Mouse (Mus musculus): Measurements from ENCODE around the gene Gpr4.
A peak's percentile ranks its signal among the peaks of the same experiment; 100 is the strongest.

The Gpr4 gene

DNA sequence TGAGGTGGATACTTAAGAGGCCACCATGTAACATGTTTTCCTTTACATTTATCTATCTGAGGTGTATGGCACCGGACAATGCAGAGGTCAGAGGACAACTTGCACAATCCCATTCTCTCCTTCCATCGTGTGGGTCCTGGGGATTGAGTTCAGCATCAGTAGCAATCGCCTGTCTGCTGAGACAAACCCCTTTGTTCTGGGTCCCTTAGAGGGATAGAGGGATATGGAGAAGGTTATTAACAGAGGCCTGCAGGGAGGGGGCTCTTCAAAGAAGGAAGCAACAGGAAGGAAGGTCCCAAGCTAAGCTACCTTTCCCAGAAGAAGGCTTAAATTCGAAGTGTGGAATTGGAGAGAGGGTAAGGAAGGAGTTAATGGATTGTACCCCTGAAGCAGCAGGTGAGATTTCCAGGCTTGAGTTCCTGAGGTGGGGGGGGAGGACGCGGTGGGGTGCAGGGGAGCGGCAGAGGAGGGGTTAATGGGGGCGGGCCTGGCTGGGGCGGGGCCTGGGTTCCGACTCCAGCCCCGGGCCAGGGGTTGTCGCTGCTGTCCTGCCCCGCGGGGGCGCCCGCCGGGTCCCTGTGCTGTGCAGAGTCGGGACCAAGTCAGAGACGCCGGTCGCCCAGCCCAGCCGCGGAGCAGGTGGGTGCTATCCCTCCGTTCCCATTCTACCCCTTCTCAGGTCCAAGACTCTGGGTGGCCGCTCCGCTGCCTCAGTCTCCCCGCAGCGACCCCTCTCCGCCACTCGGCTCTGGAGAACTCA lies at the start of gene Gpr4:
Gene Gpr4 (plus strand): TSS at position 543 of the 760 bp plus-strand sequence.
- peak; percentile 82 for DNase-seq (ENCODE audit: low read depth, low spot score)

DNA sequence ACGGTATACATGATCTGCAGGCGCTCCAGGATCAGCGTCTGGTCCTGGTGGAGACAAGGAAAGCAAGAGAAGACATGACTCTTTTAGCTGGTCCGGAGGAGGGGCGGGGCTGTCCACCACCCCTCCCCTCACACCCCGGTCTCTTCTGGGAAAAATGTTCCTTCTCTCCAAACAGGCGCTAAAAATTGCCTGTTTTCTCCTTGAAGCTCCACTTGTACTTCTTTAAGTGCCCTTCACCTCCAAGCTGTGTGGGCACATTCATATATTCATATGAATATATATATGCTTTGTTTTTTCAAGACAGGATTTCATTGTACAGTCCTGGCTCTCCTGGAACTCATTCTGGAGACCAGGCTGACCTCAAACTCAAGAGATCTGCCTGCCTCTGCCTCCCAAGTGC lies 49.4 kb upstream of the Gpr4 start:
- no peak for DNase-seq (ENCODE audit: low read depth, low spot score)

DNA sequence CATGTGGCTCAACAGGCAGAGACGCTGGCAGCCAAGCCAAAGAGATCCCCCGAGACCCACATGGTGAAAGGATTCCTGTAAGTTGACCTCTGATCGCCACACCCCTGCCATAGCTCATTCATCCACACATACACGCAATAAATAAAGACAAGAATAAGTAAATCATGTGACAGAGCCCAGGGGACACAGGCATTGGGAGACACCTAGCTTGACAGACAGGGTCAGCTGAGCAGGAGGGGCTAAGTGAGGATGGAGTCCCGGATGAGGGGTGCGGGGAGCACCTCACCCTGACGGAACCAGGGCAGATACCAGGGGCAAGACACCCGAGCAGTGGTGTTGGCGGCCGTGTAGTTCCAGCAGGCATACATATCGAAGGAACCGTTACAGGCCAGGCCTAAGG lies 48.6 kb upstream of the Gpr4 start:
- no peak for DNase-seq (ENCODE audit: low read depth, low spot score)

DNA sequence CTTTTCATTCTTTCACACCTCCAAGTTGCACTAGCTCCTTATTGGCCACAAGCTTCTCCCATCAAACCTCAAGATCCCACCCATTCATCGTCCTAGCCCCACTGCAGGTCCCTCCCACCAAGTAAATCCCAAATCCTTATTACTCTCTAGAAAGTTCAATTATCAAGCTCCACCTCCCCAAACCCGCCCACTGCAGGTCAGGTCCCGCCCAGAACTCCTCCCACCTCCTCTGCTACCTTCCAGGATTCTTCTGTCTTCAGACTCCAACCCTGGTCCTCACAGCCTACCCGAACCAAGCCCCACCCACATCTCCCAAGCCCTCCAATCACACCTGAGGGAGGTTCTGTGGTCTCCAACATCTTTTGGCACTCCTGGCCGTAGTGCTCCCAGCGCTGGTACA lies 48.1 kb upstream of the Gpr4 start:
- DNase-seq (ENCODE audit: low read depth, low spot score), result peak; percentile 98

DNA sequence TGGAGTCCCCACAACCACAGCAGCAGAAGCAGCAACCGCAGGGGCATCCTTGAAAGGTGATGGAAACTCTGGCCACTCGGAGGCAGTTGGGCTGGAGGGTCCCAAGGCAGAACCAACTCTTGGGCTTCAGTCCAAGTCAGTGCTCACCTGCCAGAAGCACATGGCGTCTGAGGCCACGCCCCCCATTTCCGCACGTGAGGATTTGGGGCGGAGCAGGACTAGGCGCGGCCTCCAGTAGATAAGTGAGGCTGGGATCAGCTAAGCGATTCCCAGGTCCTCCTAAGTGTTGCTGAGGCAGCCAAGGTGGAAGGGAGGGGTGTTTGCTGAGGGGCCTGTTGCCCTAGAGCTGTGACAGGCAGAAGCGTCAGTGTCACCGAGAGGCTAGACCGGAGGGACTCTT lies 47.4 kb upstream of the Gpr4 start:
- peak; percentile 85 for DNase-seq (ENCODE audit: low read depth, low spot score)

DNA sequence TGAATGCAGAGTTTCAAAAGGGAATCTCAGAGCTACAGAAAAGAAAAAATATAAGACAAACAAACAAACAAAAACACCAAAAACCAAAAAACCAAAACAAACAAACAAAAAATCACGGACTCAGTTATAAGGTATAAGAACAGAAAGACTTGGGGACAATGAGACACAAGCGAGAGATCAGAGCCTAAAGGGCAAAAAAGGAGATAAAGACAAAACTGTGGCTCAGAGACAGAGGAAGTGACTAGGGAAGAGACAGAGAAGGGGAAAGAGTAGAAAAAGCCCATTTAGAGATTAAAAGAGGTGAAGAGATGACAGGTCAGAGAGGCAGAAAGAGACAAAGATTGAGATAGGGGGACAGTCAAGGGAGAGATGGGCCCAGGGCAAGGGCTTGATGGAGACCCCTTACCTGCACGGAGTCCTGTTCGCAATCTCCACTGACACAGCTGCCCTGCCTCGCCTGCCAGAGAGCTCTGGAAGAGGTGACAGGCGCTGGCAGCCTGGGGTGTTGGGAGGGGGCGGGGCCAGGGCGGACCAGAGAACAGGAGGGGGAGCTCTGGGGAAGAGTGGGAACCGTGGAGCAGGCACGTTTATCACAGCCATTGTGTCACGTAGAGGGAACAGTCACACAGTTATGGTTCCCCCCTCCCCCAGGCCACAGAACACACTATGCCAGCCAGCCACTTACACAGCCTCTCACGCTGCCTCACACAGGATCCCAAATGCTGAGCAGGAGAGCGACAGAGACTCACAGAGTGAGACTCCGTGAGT lies 46.5 kb upstream of the Gpr4 start, which contains the start of gene Gipr:
Gene Gipr (minus strand): TSS at position 472 of the 768 bp plus-strand sequence.
- DNase-seq (ENCODE audit: low read depth, low spot score), result peak; percentile 34

DNA sequence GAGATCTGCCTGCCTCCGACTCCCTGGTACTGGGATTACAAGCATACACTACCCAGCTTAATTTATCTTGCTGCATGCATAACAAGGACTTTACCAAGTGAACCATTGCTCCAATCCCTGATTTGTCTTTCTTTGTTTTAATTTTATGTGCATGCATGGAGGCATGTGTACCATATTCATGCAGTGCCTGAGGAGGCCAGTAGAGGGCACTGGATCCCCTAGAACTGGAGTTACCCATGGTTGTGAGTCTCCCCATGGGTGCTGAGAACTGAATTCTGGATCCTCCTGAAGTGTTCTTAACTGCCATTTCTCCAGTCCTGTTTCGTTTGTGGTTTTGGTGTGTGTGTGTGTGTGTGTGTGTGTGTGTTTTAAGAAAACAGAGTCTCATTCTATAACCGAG lies 45.3 kb upstream of the Gpr4 start:
- DNase-seq (ENCODE audit: low read depth, low spot score), result peak; percentile 27

DNA sequence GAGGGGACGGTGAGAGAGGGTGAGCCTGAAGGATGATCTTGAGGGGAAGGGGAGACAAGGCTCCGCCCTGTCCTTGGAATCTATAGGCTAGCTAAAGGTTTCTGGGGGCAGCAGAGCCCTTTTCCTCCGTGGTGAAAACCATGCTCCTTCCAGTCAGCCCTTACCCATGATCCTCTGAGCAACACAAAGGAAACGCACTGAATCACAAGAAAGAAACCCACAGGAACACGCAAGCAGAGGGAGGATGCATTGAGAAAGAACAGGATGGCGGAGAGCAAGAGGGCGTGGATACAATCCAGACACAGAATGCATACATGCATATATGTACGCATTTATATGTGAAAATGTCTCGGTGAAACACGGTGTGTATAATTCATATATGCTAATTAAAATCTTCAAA lies 42.8 kb upstream of the Gpr4 start:
- no peak for DNase-seq (ENCODE audit: low read depth, low spot score)

DNA sequence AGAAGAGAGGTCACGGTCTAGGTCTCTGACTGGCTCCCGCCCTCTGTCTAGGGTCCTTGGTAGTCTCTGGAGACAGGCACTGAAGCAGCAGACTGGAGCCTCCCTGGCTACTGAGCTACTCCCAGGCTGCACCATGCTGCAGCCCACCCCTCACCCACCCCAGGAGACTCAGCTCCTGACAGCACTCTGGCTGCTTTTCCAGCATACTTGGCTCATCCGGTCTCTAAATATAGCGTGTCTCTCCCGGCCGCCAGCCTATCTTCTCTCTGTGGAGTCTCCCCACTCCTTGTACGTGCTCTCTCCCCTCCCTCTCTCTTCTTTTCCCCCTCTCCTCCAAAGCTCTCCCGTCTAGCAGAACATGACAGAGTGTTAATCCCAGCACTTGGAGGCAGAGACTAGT lies 42.2 kb upstream of the Gpr4 start:
- DNase-seq (ENCODE audit: low read depth, low spot score), result no peak

DNA sequence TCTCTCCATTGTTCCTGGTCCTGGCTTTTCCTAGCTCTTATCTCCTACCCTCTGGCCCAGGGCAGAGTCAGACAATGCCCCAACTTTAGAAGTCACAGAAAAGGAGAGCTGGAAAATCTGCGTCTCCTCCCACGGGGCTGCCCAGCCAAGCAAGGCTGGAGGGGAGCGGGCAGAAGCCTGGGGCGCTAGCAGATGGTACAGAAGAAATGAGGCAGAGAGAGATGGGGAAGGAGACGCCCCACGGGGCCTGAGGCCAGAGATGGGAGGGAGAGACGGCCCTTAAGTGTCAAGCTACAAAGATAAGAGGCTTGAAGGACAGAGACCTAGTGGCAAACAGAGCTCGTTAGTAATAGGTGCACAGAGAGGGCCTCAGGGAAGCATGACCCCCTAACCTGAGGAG lies 40.5 kb upstream of the Gpr4 start:
- no peak for DNase-seq (ENCODE audit: low read depth, low spot score)

DNA sequence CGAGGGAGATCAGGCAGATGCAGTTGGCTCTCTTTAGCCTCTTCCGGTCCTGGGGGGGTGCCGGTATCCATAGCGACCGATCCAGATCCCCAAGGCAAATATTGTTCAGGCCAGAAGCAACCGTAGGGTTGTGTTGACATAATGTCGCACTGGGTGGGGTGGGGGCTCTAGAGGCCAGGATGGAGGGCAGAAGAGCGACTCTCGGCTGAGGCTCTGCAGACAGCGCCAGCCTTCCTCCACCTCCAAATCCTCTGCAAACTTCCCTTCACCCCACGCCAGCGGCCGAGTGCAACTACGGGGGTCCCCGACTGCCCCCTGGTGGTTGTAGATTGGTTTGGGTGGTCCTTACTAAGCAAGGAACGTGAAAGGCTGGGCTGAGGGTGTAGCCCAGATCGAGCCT lies 39.5 kb upstream of the Gpr4 start:
- DNase-seq (ENCODE audit: low read depth, low spot score), result peak; percentile 86

DNA sequence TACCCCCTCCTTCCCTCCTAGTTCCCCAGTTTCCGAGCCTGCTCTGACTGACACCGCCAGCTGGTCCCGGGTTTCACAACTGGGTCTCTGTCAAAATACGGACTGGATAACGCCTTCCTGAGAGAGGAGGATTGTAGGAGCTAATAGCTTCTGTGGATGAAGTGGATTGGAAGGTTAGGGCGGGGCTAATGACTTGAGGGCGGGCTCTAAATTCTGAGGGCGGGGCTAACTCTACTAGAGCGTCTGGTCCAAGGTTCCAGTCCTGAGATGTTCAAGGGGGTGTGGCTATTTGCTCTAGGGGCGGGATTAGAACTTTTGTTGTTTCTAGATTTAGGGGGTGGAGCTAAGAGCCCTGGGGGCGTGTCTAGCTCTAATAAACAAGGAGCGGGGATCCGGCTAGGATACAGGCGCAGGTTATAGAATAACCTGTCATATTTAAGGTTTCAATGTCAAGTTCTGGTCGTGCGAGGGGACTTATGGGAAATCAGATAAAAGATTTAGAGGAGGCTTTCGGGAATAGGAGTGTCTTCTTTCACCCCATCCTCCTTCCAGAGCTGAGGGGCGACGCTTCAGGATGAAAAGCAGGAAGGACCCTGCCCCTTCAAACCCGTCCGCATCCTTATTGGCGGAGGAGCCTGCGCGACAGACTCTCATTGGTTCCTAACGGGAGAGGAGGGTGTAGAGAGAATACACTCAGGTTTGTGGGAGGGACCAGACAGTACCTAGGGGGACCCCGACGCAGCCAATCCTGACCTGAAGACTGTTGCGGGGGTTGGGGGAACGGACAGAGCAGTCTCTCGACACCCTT lies 36.4 kb upstream of the Gpr4 start, which contains the start of gene Eml2:
Gene Eml2 (plus strand): TSS at position 714 of the 808 bp plus-strand sequence.
- DNase-seq (ENCODE audit: low read depth, low spot score), result peak; percentile 98

DNA sequence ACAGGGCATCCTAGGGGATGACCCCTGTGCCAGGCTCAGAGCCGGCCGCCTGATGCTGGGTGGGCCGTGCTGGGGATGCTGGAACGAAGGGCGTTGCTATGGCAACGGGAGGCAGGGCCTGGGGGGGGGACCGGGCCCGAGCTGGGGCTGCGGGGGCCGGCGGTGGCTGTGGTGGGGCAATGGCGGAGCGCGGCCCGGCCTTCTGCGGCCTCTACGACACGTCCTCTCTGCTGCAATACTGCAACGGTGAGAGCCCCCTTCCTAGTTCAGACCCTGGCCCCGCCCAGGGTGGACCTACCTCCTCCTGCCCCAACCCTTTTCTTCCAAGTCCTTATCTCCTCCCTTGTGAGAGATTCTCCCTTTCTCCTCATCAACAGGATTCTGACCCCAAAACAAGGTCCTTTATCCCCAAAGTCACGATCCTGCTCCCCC lies 35.8 kb upstream of the Gpr4 start:
- no peak for DNase-seq (ENCODE audit: low read depth, low spot score)

DNA sequence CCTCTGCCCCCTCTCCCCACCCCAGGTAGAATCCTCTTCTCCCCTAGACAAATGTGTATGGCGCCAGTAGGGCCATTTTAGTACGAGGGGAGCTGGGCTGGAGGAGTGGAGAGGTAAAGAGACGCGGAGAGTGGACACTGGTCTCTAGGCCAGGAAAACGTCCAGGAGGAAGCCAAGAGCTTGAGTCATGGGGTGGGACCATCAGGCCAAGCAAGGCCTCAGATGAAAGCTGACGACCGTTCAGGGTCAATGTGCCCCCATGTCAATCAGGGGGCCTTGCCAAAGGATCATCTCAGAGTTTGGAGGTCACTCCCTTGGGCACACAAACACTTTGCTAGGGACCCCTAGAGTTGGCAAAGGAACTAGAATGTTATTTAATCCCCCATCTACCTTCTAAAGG lies 35.1 kb upstream of the Gpr4 start:
- no peak for DNase-seq (ENCODE audit: low read depth, low spot score)

DNA sequence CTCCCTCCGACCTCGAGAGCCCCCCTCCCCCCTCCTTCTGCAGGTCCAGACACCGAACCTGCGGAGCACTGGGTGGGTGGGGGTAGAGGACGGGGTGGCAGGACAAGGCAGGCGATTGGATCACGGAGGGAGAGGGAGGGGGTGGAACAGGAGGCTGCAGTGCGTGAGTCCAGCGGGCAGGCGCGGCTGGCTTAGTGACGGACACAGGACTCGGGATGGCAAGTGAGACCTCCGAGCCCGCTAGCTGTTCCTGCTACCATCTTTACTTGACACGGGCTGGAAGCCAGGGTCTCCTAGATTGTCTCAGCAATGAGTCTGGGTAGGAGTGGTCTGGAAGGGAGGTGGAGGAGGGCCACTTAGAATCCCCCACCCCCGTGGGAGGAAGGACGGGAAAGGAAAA lies 34.3 kb upstream of the Gpr4 start:
- no peak for DNase-seq (ENCODE audit: low read depth, low spot score)

DNA sequence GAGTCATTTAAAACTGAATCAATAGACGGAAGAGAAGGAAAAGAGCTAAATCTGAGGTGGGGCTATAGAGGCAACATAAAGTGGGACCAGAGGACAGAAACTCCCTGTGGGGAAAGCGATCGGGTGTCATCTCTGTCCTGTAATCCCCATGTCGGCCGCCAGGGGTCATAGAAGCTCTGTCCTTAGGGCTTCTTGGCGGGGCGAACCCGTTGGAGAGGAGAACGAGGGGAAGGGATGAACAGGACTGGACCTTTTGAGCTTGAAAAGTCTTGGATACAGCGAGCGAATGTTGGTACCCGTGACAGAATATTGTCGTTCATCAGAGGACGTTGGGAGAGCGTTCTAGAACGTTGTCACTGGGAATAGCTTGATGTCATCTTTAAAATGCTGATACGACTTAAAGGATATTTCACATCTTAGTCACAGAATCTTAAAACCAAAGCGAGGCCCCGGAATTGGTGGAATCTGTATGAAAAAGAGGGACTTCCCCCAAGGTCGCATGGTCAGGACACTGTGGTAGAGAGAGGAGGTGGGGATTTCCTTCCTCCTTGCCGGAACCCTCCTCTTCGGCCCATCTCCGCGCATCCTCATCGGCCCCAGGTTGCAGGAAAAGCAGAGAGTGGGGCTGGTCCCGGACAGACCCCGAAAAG lies 33.8 kb upstream of the Gpr4 start:
- peak; percentile 90 for DNase-seq (ENCODE audit: low read depth, low spot score)

DNA sequence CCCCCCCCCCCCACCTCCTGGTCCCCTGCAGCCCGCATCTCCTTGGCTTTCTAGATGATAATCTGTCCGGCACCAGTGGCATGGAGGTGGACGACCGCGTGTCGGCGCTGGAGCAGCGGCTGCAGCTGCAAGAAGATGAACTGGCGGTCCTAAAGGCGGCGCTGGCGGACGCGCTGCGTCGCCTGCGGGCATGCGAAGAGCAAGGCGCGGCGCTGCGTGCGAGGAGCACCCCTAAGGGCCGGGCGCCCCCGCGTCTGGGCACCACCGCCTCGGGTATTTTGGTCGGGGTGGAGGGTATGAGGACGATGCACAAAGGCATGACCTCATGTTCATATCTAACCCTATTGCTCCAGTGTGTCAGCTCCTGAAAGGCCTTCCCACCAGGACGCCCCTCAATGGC lies 33.2 kb upstream of the Gpr4 start:
- DNase-seq (ENCODE audit: low read depth, low spot score), result peak; percentile 79

DNA sequence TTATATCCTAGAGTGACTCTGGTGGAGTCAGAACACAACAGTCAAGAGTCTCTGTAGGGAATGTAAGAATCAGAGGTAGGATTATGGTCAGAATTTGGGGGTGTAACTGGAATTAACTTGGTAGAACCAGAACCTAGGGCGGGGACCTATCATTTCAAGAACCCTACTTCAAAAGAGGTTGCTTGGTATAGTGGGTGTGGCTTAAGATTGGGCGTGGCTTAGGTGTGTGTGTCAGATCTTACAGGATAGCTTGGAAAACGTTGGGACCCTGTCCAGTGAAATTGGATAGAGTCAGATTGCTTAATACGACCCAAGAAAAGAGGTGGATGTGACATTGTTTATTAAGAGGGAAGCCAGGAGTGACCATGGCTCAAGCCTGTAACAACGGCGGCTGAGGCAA lies 32.4 kb upstream of the Gpr4 start:
- peak; percentile 85 for DNase-seq (ENCODE audit: low read depth, low spot score)

DNA sequence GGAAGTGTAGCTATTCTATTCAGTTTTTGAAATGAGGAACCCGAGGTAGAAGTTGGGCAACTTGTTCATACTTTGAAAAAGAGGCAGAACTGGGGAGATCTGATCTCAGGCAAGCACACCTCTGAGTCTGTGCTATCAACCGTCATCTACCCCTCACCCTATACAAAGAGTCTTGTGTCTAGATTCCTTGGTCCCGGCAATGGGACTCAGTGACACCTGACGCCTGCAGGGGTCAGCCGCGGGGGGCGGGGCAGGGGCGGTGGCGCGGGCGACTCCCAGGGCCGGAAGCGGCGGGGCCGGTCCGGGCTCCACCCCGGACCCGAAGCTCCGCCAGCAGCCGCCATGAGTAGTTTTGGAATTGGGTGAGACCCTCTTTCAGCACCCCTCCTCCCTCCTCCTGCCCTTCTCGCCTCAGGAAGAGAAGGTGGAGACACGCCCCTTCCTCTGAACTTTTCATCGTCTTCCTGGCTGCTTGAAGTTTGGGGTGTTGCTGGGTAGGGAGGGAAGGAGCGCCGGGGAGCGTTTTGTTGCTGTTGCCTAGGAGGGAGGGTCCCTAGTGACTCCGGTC lies 31.4 kb upstream of the Gpr4 start:
- peak; percentile 90 for DNase-seq (ENCODE audit: low read depth, low spot score)

DNA sequence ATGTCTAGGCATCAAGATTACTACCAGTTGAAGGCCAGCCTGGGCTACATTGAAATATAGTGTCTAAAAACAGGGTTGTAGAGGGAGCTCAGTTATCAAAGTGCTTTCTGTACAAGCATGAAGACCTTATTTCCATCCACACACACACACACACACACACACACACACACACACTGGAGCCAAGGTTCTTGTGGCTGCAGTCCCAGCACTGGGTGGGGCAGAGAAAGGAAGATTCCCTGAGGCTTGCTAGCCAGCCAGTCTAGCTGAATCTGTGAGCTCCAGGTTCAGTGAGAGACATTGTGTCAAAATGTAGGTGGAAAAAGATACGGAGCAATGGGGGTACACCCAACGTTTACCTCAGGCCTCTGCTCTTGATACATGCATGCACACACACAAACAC lies 28.1 kb upstream of the Gpr4 start:
- no peak for DNase-seq (ENCODE audit: low read depth, low spot score)

DNA sequence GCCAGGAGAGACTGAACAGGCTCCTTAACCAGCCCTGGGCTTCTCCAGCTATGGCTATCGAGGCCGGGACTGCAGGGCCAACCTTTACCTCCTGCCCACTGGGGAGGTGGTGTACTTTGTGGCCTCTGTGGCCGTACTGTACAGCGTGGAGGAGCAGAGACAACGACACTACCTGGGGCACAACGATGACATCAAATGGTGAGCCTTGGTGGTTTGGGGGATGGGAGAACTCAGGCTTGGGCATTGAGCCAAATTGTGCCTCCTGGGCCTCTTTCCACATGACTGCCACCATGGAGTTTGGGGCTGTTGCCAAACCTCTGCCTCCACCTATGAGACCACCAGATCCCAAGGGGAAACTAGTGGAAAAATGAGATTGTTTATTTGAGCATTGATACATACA lies 27.6 kb upstream of the Gpr4 start:
- DNase-seq (ENCODE audit: low read depth, low spot score), result no peak

Measured in R1 (cell line).